Mouse (Mus musculus) inflammation-experienced regulatory T-cells, adult 6 months (primary cell): ENCODE data around the gene Bcl2l14. TPM values are rescaled to one million over a fixed set of nuclear protein-coding genes. Genes with fewer than 3 reads are reported as not detected.

ENCODE experiments used
- ATAC-seq: one replicate; pipeline ENCODE4 v1.8.0; 2017
- polyA plus RNA-seq, 3 experiments: library from polyadenylated mRNA; unstranded; fragments of 100-300 nt; shearing (Covaris generic); gene quantifications; one replicate each; pipeline ENCODE4 v1.2.1; 2017

Bcl2l14 gene
- polyA plus RNA-seq, 3 experiments from 2014 or later, result 0.79 to 2.6 (median 1.1) TPM

DNA sequence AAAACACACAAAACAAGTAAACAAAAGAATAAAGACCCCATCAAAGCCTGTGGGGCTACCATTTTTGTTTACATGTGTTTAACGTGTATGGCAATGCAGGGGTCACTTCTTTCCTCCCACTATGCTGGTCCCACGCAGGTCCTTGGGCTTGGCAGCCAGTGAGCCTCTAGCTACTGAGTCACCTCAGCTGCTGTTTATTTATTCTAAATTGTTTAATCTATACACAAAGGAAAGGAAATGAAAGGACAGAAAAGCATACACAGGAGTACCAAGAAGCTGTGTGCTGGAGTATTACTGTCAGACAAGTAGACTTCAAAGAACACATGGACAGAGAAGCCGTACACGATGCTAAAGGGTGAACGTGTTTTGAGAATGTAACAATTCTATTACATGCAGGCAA, 47.8 kb downstream of the Bcl2l14 start:
- ATAC-seq, result no peak

DNA sequence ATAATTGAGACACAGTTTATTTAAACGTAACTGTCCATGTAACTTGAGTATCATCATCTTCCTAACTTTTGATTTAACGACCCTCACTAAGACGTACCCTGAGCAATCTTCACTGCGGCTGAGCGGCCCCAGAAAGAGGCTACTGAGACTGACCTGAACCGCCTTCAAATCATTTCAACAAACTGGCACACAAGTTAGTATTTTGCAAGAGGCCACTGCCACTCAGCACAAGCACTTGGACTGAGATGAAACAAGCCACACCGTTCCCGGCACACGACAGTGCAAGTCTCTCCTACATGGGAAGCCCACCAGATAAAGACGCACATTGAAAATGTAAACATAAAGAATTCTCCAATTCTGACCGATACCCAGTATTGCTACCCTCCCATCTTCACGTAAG, 52.3 kb downstream of the Bcl2l14 start:
- no peak for ATAC-seq

GRCm38 (mm10) chr6:134449958-134450357, 53.8 kb downstream of the Bcl2l14 start:
- no peak for ATAC-seq

DNA sequence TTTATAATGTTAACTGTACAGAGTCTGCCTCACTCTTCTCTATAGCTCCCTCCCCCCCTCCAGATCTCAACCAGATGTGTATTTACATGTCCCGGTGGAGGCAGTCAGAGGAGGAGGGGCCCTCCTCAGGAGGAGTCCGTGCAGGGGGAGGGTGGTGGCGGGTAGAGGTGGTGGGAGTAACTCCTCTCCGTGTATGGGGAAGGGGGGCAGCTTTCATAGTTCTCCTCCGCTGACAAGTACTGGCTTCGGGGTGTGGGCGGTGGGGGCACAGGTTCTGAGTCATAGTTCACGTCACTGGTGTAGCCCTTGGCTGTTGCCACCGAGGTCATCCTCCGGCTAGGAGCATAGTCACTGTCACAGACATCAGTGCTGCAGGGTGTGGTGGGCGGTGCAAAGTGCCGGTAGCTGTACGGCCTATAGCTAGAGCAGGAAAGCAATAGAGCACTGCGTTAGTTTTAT, 54.6 kb downstream of the Bcl2l14 start:
- peak; percentile 64 for ATAC-seq

GRCm38 (mm10) chr6:134454093-134454492, 58.0 kb downstream of the Bcl2l14 start:
- ATAC-seq, result no peak

- ATAC-seq, result no peak
Measured at GRCm38 (mm10) chr6:134458376-134458775, 62.3 kb downstream of the Bcl2l14 start.

DNA sequence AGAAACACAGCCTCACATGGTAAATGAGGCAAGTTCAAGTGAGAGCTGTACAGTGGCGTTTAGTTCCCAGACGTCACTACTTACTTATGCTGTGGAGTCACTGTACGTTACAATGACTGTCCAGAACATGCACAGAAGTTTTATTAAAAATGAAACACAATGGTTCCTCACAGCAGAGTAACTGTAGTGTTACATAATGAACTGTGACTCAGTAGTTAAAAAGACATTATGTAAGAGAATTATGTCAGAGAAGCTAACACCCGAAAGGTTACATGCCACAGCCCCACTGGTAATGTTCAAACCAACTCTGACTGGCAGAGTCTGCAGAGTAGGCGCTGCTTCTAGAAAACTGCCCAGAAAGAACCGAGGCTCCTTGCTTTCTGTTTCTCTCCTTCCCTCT, 65.1 kb downstream of the Bcl2l14 start:
- no peak for ATAC-seq

DNA sequence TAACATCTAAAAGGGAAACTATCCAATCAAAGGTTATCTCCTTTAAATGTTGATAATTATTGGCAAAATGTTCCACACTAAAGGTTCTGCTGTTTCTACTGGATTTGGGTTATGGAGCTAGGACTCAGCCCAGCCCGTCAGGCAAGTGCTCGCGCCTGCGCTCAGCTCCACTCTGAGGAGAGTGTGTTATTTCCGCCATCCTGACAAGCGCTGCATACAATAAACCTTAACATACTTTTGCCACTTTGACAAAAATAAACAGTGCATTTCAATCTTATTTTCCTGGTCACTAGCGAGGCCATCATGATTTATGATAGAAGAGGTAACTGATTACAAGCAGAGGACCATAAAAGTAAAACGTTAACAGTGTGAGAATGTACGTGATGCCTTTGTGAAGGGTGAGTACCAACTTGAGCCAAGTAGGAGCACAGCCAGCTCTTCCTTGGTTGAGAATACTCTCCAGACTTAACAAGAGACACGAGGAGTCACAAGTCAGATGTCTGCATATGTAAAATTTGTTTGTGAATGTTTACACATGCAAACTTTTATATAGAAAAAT, 70.6 kb downstream of the Bcl2l14 start:
- no peak for ATAC-seq

GRCm38 (mm10) chr6:134469297-134469696, 73.2 kb downstream of the Bcl2l14 start:
- no peak for ATAC-seq

DNA sequence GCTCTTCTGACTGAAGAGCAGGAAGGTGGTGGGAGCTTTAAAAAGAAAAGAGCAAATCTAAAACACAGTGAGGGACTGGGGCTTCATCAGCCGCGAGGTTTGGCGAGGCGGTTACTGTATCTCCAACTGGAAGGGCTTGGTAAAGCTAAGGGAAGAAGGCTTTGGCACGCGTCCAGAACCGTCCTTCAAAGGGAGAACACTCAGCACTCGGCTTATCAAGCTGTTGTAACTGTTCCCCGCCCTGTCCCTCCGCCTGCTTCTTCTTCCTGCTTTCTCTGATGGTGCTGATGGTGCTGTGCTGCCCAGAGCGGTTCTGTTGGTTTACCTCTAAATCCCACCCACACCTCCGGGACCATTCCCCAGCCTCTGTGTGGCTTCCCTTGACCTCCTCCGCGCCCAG, 74.7 kb downstream of the Bcl2l14 start:
- ATAC-seq, result no peak

- no peak for ATAC-seq
Measured at GRCm38 (mm10) chr6:134473143-134473561, 77.0 kb downstream of the Bcl2l14 start.

- ATAC-seq, result no peak
Measured at GRCm38 (mm10) chr6:134479481-134479880, 83.4 kb downstream of the Bcl2l14 start.

GRCm38 (mm10) chr6:134486318-134486717, 90.2 kb downstream of the Bcl2l14 start:
- no peak for ATAC-seq

Other genes starting within 250 kb of the Bcl2l14 start
- 10 to 100 TPM in 2 of 3 experiments, 1 to 10 TPM in 1; 3.5 to 14.2 (median 10.1) TPM for gene Lrp6, start 170.6 kb downstream of the Bcl2l14 start, polyA plus RNA-seq
- gene Mansc1, start 236.2 kb downstream of the Bcl2l14 start, polyA plus RNA-seq, result 10 to 100 TPM in 2 of 3 experiments, 1 to 10 TPM in 1; 5.9 to 12.1 (median 10.6) TPM
- gene Borcs5, start 243.2 kb downstream of the Bcl2l14 start, polyA plus RNA-seq, result 10 to 100 TPM; 11.7 to 19.3 (median 12.6) TPM